Mouse (Mus musculus) heart, postnatal 0 days (tissue): ENCODE measurements around the gene Tcte1. TPM values are rescaled to one million over a fixed set of nuclear protein-coding genes. Genes with fewer than 3 reads are reported as not detected.

Experiments
- ATAC-seq: fragments of 200-750 bp; cut with Nextera tagmentation; 2 replicates; pipeline ENCODE4 v1.8.0; 2017; ENCODE audit warnings: low read depth, moderate number of reproducible peaks, moderate library complexity; ENCODE audit not compliant: insufficient read depth
- DNase-seq: peaks from one replicate; pipeline ENCODE4 v3.0.0-alpha.2; 2016; ENCODE audit warnings: low spot score
- H3K27ac ChIP-seq: fragments of 300-500 bp; sonication (generic); 2 replicates; pipeline ENCODE4 v1.5.1; 2014; ENCODE audit warnings: low read depth, mild to moderate bottlenecking
- H3K27me3 ChIP-seq: fragments of 300-500 bp; sonication (generic); 2 replicates; pipeline ENCODE4 v1.6.1; 2014; ENCODE audit warnings: low read length, mixed read lengths; ENCODE audit not compliant: control insufficient read depth, insufficient read depth
- H3K36me3 ChIP-seq: fragments of 300-500 bp; sonication (generic); replicated peaks from 2 replicates; pipeline ENCODE4 v1.6.1; 2014; ENCODE audit warnings: low read length, mixed read lengths; ENCODE audit not compliant: control insufficient read depth, insufficient read depth
- H3K4me1 ChIP-seq: fragments of 300-500 bp; sonication (generic); 2 replicates; pipeline ENCODE4 v1.6.1; 2014; ENCODE audit warnings: antibody characterized with exemption; ENCODE audit not compliant: control insufficient read depth, insufficient read depth
- H3K4me2 ChIP-seq: fragments of 300-500 bp; sonication (generic); 2 replicates; pipeline ENCODE4 v1.6.1; 2014; ENCODE audit warnings: low read depth, mild to moderate bottlenecking, low read length, moderate library complexity
- H3K4me3 ChIP-seq: fragments of 300-500 bp; sonication (generic); 2 replicates; pipeline ENCODE4 v1.5.1; 2014; ENCODE audit warnings: low read depth, low read length
- H3K9ac ChIP-seq: fragments of 300-500 bp; sonication (generic); replicated peaks from 2 replicates; pipeline ENCODE4 v1.6.1; 2014; ENCODE audit warnings: low read depth, low read length, mixed read lengths
- H3K9me3 ChIP-seq: fragments of 300-500 bp; sonication (generic); replicated peaks from 2 replicates; pipeline ENCODE4 v1.6.1; 2016; ENCODE audit warnings: low read length; ENCODE audit not compliant: control insufficient read depth
- CTCF ChIP-seq: IDR thresholded peaks from 2 replicates; pipeline ENCODE4 v1.5.1; 2016; ENCODE audit warnings: antibody characterized with exemption, control low read depth, low read depth
- EP300 ChIP-seq: IDR thresholded peaks from 2 replicates; pipeline ENCODE4 v1.6.1; 2016; ENCODE audit warnings: antibody characterized with exemption, low read depth
- WGBS: fragments of 180-500 bp; shearing (Covaris S2); extraction: QIAGEN DNeasy Blood & Tissue Kit; methylation state at CpG from one replicate; pipeline ENCODE4 v1.1.7; 2014; 5-methylcytosine and 5-hydroxymethylcytosine counted together
- polyA plus RNA-seq: library from polyadenylated mRNA; unstranded; fragments of >200 nt; fragmentation: Nextera tagmentation; extraction: Ambion mirVana; gene quantifications from 2 replicates; pipeline ENCODE4 v1.2.1, GENCODE M21; 2015
- total RNA-seq: library from RNA; depleted of rRNA; stranded (reverse); fragments of >200 nt; gene quantifications from 2 replicates; pipeline ENCODE4 v1.2.3, GENCODE M21; 2014; ENCODE audit warnings: low replicate concordance

The Tcte1 gene
- total and polyA plus RNA-seq, 2 experiments from 2014 or later = not detected

GRCm38 (mm10) chr17:45518766-45519475 lies 4.3 kb upstream of the Tcte1 start:
- WGBS = 82% methylated on average over 12 of the region's 12 CpGs
- H3K4me1 ChIP-seq = no peaks in the 10 kb centered on the region
- no peak overlapping the region for H3K27ac ChIP-seq
- DNase-seq (no peak), ATAC-seq (no peak)
- H3K4me3 ChIP-seq = no peak overlapping the region
- no peak overlapping the region for H3K9ac ChIP-seq
- H3K36me3 ChIP-seq = peaks cover 39% of the 10 kb centered on the region
- TF ChIP-seq EP300 (no peak), CTCF (no peak)
- no peak overlapping the region for H3K4me2 ChIP-seq
- H3K27me3 ChIP-seq = no peaks in the 10 kb centered on the region
- H3K9me3 ChIP-seq = no peaks in the 10 kb centered on the region

- H3K9me3 ChIP-seq = no peaks in the 10 kb centered on the region
- H3K27ac ChIP-seq = no peak overlapping the region
- 87% methylated on average over 11 of the region's 11 CpGs for WGBS
- H3K9ac ChIP-seq = no peak overlapping the region
- no peaks in the 10 kb centered on the region; the same call in 1 of the 2 replicates for H3K27me3 ChIP-seq
- no peak overlapping the region for H3K4me3 ChIP-seq
- H3K36me3 ChIP-seq = peaks cover 39% of the 10 kb centered on the region
- ATAC-seq (no peak), DNase-seq (no peak)
- H3K4me1 ChIP-seq = no peaks in the 10 kb centered on the region
- H3K4me2 ChIP-seq = no peak overlapping the region
- TF ChIP-seq CTCF = no peak
- no peak for TF ChIP-seq EP300
These were observed 3.1 kb upstream of the Tcte1 start for GRCm38 (mm10) chr17:45520136-45520535.

- Histone ChIP-seq H3K4me3 (no peak overlapping the region), H3K27me3 (peaks cover 5% of the 10 kb centered on the region), H3K9ac (no peak overlapping the region), H3K36me3 (peaks cover 10% of the 10 kb centered on the region), H3K4me2 (no peak overlapping the region), H3K27ac (no peak overlapping the region), H3K9me3 (no peaks in the 10 kb centered on the region), H3K4me1 (peaks cover 4% of the 10 kb centered on the region; the same call in 1 of the 2 replicates)
- ATAC-seq (no peak), DNase-seq (no peak)
- TF ChIP-seq CTCF = no peak
- TF ChIP-seq EP300 = no peak
- WGBS = 81% methylated on average over 4 of the region's 4 CpGs
These were observed 1.7 kb downstream of the Tcte1 start for GRCm38 (mm10) chr17:45524961-45525360.

- peak; percentile 22; the same call in 1 of the 2 replicates for ATAC-seq
- H3K4me2 ChIP-seq = no peak overlapping the region
These were observed 3.3 kb downstream of the Tcte1 start for GRCm38 (mm10) chr17:45526571-45526970.

GRCm38 (mm10) chr17:45530346-45530782 lies 7.1 kb downstream of the Tcte1 start:
- no peak overlapping the region for H3K4me3 ChIP-seq
- H3K4me1 ChIP-seq = peaks cover 4% of the 10 kb centered on the region; the same call in 1 of the 2 replicates
- no peak overlapping the region for H3K4me2 ChIP-seq
- no peak for TF ChIP-seq CTCF
- TF ChIP-seq EP300 = no peak
- H3K36me3 ChIP-seq = no peaks in the 10 kb centered on the region
- WGBS = 46% methylated on average over 13 of the region's 13 CpGs
- H3K9ac ChIP-seq = no peak overlapping the region
- no peaks in the 10 kb centered on the region for H3K9me3 ChIP-seq
- H3K27ac ChIP-seq = no peak overlapping the region
- H3K27me3 ChIP-seq = peaks cover 38% of the 10 kb centered on the region
- ATAC-seq (no peak), DNase-seq (no peak)

More at GRCm38 (mm10) chr17:45526571-45526970, 3.3 kb downstream of the Tcte1 start:
- H3K9ac ChIP-seq = no peak overlapping the region
- H3K4me3 ChIP-seq = no peak overlapping the region
- H3K36me3 ChIP-seq = no peaks in the 10 kb centered on the region
- TF ChIP-seq EP300 (no peak), CTCF (no peak)
- DNase-seq = peak; percentile 18
- peaks cover 10% of the 10 kb centered on the region for H3K27me3 ChIP-seq
- no peak overlapping the region for H3K27ac ChIP-seq
- H3K9me3 ChIP-seq = no peaks in the 10 kb centered on the region
- H3K4me1 ChIP-seq = peaks cover 4% of the 10 kb centered on the region; the same call in 1 of the 2 replicates
- WGBS = 17% methylated on average over 5 of the region's 5 CpGs
